Mouse (Mus musculus): ENCODE data around the gene Sec31b. TPM values are rescaled to one million over a fixed set of nuclear protein-coding genes. Genes with fewer than 3 reads are reported as not detected.

Gene Sec31b
- polyA plus RNA-seq, 1 experiment from 2014 or later, result 0.96 TPM

Other genes with a start within 250 kb of the Sec31b start
- 0.49 and 0.69 TPM in 2 replicates for gene Scd4, start 212.8 kb downstream of the Sec31b start, polyA plus RNA-seq (2015; fragmentation: Nextera tagmentation; extraction: Ambion mirVana)
- 0.97 and 1.1 TPM in 2 replicates for gene Scd1, start 138.0 kb downstream of the Sec31b start, polyA plus RNA-seq (2015; fragmentation: Nextera tagmentation; extraction: Ambion mirVana)
- not detected in 2 replicates for gene Wnt8b, start 52.4 kb downstream of the Sec31b start, polyA plus RNA-seq (2015; fragmentation: Nextera tagmentation; extraction: Ambion mirVana)
- gene Gm20538, start 7.0 kb upstream of the Sec31b start, polyA plus RNA-seq (2015; fragmentation: Nextera tagmentation; extraction: Ambion mirVana), result not detected in 2 replicates
- 887 and 1,052 TPM in 2 replicates for gene Ndufb8, start 9.6 kb upstream of the Sec31b start, polyA plus RNA-seq (2015; fragmentation: Nextera tagmentation; extraction: Ambion mirVana)
- gene Hif1an, start 17.0 kb upstream of the Sec31b start, polyA plus RNA-seq (2015; fragmentation: Nextera tagmentation; extraction: Ambion mirVana), result 23.5 and 23.9 TPM in 2 replicates
- not detected in 2 replicates for gene Pax2, start 210.2 kb upstream of the Sec31b start, polyA plus RNA-seq (2015; fragmentation: Nextera tagmentation; extraction: Ambion mirVana)

All from heart, embryonic 13.5 days (tissue).